Mouse (Mus musculus) naive thymus-derived CD4-positive, alpha-beta T cell, adult 5 months (primary cell): Measurements from ENCODE around the gene Wdr12. TPM values are rescaled to one million over a fixed set of nuclear protein-coding genes. Genes with fewer than 3 reads are reported as not detected.

Experiments used
- polyA plus RNA-seq: library from polyadenylated mRNA; unstranded; fragments of 100-300 nt; shearing (Covaris generic); gene quantifications from one replicate; pipeline ENCODE4 v1.2.1, GENCODE M21; 2017

Wdr12 gene
- polyA plus RNA-seq: 58.2 TPM

GRCm38 (mm10) chr1:60098024-60098781, at the start of gene Wdr12, which contains the start of gene Carf:
Gene Wdr12, minus strand, starts transcription at chr1:60098645.
Gene Carf, plus strand, starts transcription at chr1:60098247.

GRCm38 (mm10) chr1:60042796-60043469, 55.5 kb downstream of the Wdr12 start, which contains the start of gene Ica1l:
Gene Ica1l, minus strand, starts transcription at chr1:60043184.

Other genes with a start within 250 kb of the Wdr12 start
- 89.1 TPM for gene Fam117b, start 185.6 kb downstream of the Wdr12 start, polyA plus RNA-seq
- gene Ica1l, start 55.5 kb downstream of the Wdr12 start, polyA plus RNA-seq: 0.20 TPM
- 4.3 TPM for gene Carf, start 398 bp downstream of the Wdr12 start, polyA plus RNA-seq
- gene Nbeal1, start 82.0 kb upstream of the Wdr12 start, polyA plus RNA-seq: 13.5 TPM
- 7.2 TPM for gene Cyp20a1, start 244.7 kb upstream of the Wdr12 start, polyA plus RNA-seq